Mouse (Mus musculus) adrenal gland, postnatal 10 days (tissue): Measurements from ENCODE around the gene Lbh. TPM values are rescaled to one million over a fixed set of nuclear protein-coding genes. Genes with fewer than 3 reads are reported as not detected.
A peak's percentile ranks its signal among the peaks of the same experiment; 100 is the strongest.

Source experiments
- DNase-seq: peaks from one replicate; pipeline ENCODE4 v3.0.0; 2021; ENCODE audit warnings: mixed read lengths
- total RNA-seq, 2 experiments: library from RNA; stranded (reverse); gene quantifications; 2 replicates each; pipeline ENCODE4 v1.2.3; 2021

Gene Lbh
- total RNA-seq, 2 experiments from 2014 or later, result 52.9 to 65.8 TPM

- no peak for DNase-seq
Measured at GRCm38 (mm10) chr17:72938871-72939568, 20.9 kb downstream of the Lbh start.

GRCm38 (mm10) chr17:72939569-72939899, 21.4 kb downstream of the Lbh start:
- no peak for DNase-seq

- no peak for DNase-seq
Measured at GRCm38 (mm10) chr17:72944368-72944767, 26.3 kb downstream of the Lbh start.

GRCm38 (mm10) chr17:72947111-72947859, 29.2 kb downstream of the Lbh start:
- no peak for DNase-seq

- DNase-seq, result no peak
Measured at GRCm38 (mm10) chr17:72948119-72948518, 30.0 kb downstream of the Lbh start.

GRCm38 (mm10) chr17:72949247-72949701, 31.2 kb downstream of the Lbh start:
- no peak for DNase-seq

- DNase-seq, result no peak
Measured at GRCm38 (mm10) chr17:72951331-72951730, 33.2 kb downstream of the Lbh start.

- DNase-seq, result no peak
Measured at GRCm38 (mm10) chr17:72953811-72954685, 35.9 kb downstream of the Lbh start.

GRCm38 (mm10) chr17:72955534-72955933, 37.4 kb downstream of the Lbh start:
- DNase-seq, result no peak

GRCm38 (mm10) chr17:72957016-72957415, 38.9 kb downstream of the Lbh start:
- DNase-seq, result no peak

- DNase-seq, result no peak
Measured at GRCm38 (mm10) chr17:72958886-72959285, 40.8 kb downstream of the Lbh start.

GRCm38 (mm10) chr17:72959497-72960039, 41.5 kb downstream of the Lbh start:
- DNase-seq, result no peak

GRCm38 (mm10) chr17:72960243-72960642, 42.1 kb downstream of the Lbh start:
- no peak for DNase-seq

- DNase-seq, result no peak
Measured at GRCm38 (mm10) chr17:72960873-72961272, 42.8 kb downstream of the Lbh start.

- DNase-seq, result peak; percentile 37
Measured at GRCm38 (mm10) chr17:72961953-72962630, 44.0 kb downstream of the Lbh start.

GRCm38 (mm10) chr17:72965687-72966086, 47.6 kb downstream of the Lbh start:
- no peak for DNase-seq

GRCm38 (mm10) chr17:72966091-72966531, 48.0 kb downstream of the Lbh start:
- no peak for DNase-seq

- no peak for DNase-seq
Measured at GRCm38 (mm10) chr17:72966878-72967277, 48.8 kb downstream of the Lbh start.

GRCm38 (mm10) chr17:72967371-72968175, 49.5 kb downstream of the Lbh start:
- no peak for DNase-seq

GRCm38 (mm10) chr17:72968666-72969065, 50.6 kb downstream of the Lbh start:
- no peak for DNase-seq

GRCm38 (mm10) chr17:72970631-72971161, 52.6 kb downstream of the Lbh start:
- DNase-seq, result no peak
